Mouse (Mus musculus): ENCODE data around the gene Osbpl3. TPM values are rescaled to one million over a fixed set of nuclear protein-coding genes. Genes with fewer than 3 reads are reported as not detected.

The Osbpl3 gene
- polyA plus RNA-seq, 1 experiment from 2014 or later = 19.7 TPM

Other genes starting within 250 kb of the Osbpl3 start
- 33.5 and 37.7 TPM in 2 replicates for gene Gsdme, start 192.3 kb downstream of the Osbpl3 start, polyA plus RNA-seq (2015; fragmentation: Nextera tagmentation; extraction: Ambion mirVana)
- gene Cycs, start 110.3 kb upstream of the Osbpl3 start, polyA plus RNA-seq (2015; fragmentation: Nextera tagmentation; extraction: Ambion mirVana) = 208 and 212 TPM in 2 replicates
- 0.27 and 0.32 TPM in 2 replicates for gene 4921507P07Rik, start 140.4 kb upstream of the Osbpl3 start, polyA plus RNA-seq (2015; fragmentation: Nextera tagmentation; extraction: Ambion mirVana)
- not detected in 2 replicates for gene Npvf, start 198.2 kb upstream of the Osbpl3 start, polyA plus RNA-seq (2015; fragmentation: Nextera tagmentation; extraction: Ambion mirVana)